Mouse (Mus musculus): ENCODE data around the gene Zcchc9.

Gene Zcchc9

DNA sequence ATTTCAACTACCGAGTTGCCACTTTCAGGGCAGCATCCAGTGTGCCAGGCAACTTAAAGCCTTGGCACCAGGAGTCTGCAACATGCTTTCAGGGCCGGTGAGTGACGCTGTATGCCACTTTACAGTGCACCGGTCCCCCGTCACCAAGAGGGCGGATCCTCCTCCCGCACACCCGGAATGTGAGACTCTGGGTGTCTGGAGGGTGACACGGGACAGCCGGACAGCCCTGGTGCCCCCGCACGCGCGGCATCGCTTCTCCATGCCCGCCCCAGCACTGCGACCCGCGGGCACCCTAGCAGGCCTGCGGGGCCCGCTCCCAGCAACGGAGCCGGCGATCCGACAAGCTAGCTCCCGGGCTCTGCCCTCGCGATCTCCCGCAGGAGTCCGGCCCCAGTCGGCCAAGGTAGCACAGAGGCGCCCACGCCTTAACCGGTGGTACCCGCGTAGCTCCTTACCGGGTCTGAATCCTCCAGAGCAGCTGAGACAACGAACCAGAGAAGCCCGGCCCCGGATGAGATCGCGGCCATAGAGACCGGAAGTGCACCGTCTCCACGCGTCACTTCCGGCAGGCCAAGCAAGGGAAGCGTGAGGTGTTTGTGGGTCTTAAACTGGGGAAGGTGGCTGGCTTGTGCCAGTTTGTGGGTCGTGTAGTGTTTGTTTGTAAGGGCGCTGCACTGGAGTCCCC is at the start of gene Zcchc9:
Zcchc9 (minus strand) TSS at position 551 of the 685 bp plus-strand sequence.
- in situ Hi-C loops (cut with MboI, MseI): loop anchor here in 1 of 2 experiments (5.0 kb wide), 1 partner anchor 55 kb away; no protein-coding TSS in a partner anchor

DNA sequence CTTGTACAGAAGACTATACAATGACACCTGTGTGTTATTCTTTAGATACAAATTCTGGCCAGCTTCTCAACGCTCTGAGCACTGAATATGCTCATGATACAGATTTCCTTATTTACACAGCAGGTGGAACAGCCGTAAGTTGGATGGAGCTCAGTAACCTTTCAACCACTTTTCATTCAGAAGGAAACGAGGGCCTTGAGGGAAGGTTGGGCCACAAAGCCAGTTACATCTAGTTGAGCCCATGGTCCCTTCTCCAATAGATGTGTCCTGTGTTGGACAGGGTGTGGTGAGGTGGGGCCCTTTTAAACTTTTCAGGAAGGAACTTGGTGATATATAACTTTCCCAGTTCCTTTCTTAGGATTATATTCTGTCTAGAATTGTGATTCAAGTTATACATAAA is 46.9 kb upstream of the Zcchc9 start:
- in situ Hi-C loops (cut with MboI, MseI): no loop called here

DNA sequence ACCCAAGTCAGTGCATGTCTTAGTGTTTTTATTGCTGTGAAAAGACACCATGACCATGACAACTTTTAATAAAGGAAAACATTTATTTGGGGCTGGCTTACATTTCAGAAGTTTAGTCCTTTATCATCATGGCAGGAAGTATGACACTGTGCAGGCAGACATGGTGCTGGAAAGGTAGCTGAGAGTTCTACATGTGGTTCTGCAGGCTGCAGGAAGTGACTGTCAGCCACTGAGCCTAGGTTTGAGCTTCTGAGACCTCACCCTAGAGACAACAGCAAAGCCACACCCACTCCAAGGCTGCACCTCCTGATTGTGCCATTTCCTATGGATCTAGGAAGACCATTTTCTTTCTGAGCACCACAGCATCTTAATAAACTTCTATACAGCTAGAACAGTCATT is 20.4 kb upstream of the Zcchc9 start:
- in situ Hi-C loops (cut with MboI, MseI): no loop called here

GRCm38 (mm10) chr13:91826066-91826465 is 18.6 kb upstream of the Zcchc9 start:
- in situ Hi-C loops (cut with MboI, MseI): no loop called here

DNA sequence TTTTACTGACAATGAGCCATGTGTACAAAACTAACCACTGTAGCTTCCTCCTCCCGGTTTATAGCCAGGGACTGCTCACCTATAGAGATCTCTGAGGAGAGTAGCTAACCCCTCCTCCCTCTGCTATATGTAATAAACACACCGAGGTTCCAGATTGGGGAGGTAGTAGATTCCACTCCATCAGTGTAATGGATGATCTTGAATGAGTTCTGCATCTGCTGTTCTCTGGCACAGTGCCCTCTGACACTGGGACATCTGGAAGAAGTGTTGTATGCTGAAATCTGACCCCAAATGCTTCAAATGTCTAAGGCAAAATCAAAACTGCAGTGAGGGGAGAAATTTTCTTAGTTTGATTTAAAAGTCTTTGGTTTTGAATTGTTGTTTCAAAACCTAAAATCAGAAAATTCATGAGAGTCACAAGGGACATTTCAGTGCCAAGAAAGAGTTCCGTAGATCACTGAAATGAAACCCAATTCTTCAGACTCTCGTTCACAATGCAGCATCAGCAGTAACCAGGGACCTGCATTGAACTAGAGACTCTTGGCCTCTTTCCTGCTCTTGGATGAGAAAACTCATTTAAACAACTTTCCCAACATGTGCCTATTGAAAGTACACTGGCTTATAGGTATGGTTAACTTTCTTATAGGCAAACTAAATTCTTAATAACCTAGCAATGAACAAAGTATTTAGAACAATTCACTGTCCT is 17.5 kb upstream of the Zcchc9 start:
- in situ Hi-C loops (cut with MboI, MseI): no loop called here

DNA sequence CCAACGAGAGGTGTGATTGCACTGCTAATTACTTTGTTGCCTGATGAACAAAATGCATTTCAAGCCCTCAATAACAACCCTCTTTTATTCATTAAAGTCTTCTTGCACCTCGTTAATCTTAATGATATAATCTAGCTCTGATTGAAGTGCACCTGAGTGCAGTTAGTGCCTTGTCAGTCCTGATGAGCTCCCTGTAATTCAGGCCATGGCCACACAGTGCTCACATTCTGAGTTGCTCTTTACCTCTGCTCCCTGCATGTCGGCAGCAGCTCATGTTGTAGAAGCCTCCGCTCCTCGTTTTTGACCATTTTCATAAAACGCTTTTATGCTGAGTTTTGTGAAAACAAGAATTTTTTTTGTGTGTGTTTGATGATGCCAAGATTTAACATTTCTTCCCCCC is 16.2 kb upstream of the Zcchc9 start:
- in situ Hi-C loops (cut with MboI, MseI): no loop called here

DNA sequence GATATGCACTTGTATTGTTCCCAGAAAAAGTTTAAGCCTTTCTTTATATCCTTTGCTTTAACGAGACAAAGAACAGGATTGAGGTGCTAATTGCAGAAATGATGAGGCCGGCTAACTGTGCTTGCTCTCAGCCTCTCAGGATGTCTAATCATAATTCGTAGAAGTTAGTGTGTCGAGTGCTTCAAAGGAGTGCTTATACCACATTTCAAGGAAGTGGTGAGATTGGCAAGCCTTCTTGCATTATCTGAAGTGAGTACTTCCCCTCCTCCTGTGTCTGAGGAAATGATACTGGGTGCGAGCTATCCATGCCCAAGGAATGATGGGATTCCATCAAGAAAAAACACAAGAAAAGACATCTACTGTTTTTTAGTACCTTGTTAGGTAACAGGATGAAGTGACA is 7.2 kb upstream of the Zcchc9 start:
- in situ Hi-C loops (cut with MboI, MseI): no loop called here

- in situ Hi-C loops (cut with MboI, MseI): loop anchor here in 1 of 2 experiments (5.0 kb wide), 1 partner anchor 53 kb away; no protein-coding TSS in a partner anchor
Observed at GRCm38 (mm10) chr13:91809476-91809875, 2.0 kb upstream of the Zcchc9 start.

DNA sequence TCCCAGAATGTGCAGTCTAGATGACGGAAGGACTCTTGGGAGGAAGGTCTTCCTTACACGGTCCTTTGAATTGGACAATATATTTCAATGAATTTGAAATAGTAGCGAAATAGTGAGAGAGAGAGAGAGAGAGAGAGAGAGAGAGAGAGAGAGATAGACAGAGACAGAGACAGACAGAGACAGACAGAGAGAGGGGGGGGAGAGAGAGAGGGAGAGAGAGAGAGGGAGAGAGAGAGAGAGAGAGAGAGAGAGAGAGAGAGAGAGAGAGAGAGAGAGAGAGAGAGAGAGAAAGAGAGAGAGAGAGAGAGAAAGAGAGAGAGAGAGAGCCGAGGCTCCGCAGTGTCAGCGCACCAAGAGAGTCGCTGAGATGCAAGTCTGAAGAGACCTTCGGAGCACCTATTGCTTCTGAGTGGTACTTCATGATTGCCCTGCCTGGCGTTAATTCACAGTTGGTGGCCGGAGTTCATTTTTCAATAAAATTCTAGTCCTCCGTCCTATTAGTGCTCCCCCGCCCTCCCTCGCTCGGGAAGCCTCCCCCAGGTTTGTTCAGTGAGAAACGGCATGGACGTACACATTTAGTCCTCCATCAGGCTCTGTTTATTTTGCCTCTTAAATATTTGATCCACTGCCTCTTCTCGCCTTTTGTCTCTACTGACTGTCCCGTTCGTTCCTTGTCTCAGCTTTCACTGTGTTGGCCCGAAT is 520 bp upstream of the Zcchc9 start:
- in situ Hi-C loops (cut with MboI, MseI): loop anchor here in 1 of 2 experiments (5.0 kb wide), 1 partner anchor 54 kb away; no protein-coding TSS in a partner anchor

DNA sequence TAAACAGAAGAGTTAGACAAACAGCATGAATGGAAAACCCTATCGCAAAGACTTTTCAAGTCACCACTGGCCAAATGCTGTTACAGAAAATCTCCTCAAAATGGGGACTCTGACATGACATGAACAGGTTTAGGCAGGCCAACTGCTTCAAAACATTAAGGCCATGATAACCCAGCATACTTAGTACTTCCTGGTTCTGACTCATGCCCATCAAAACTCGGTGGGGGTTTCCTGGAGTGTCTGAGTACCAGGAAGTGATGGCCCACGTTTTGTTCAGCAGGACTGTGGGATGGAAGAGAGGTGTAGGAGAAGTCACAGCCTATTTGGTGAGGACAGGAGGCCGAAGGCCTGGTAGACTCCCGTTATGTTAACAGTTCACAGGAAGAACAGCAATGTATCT is 5.8 kb downstream of the Zcchc9 start:
- in situ Hi-C loops (cut with MboI, MseI): no loop called here

GRCm38 (mm10) chr13:91797442-91797841 is 10.1 kb downstream of the Zcchc9 start:
- in situ Hi-C loops (cut with MboI, MseI): loop anchor here in 1 of 2 experiments (25.0 kb wide), 1 partner anchor 1710 kb away; the partner anchor contains the start of genes Tmem167 and Xrcc4

DNA sequence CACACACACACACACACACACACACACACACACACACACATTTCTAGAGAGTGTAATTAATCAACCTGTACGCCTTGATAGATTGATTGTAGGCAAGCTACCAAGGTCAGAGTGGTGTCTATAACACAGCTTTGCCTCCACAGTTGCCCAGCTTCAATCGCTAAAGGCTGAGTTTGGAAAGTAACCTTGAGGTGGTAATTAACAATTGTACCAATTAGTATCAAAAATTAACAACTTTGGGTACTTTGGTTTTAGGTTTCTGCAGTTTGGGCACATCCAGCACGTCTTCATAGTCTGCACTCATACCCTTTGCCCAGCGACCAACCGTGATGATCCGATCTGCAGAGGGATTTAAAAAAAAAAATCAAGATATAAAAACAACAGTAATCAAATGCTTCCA is 10.6 kb downstream of the Zcchc9 start:
- in situ Hi-C loops (cut with MboI, MseI): loop anchor here in 1 of 2 experiments (25.0 kb wide), 1 partner anchor 1710 kb away; the partner anchor contains the start of genes Tmem167 and Xrcc4

DNA sequence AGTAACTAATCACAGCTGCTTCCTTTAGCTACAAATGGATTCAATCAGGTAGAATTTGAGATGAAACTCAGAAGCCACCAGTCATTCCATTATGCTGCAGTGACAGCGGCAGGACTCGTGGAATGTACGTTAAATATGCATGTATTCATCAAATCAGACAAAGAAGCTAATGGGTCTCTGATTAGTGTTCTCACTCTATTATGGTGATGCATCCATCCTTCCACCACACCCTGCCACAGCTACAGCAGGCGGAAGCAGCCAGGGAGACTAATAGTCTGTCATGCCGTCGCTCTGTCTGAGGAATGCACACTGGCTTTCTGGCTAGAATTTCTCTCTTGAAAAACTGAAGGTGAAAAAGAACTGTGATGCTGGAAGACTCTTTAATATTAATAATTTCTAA is 11.5 kb downstream of the Zcchc9 start:
- in situ Hi-C loops (cut with MboI, MseI): loop anchor here in 1 of 2 experiments (25.0 kb wide), 1 partner anchor 1709 kb away; the partner anchor contains the start of genes Tmem167 and Xrcc4

- in situ Hi-C loops (cut with MboI, MseI): loop anchor here in 1 of 2 experiments (25.0 kb wide), 1 partner anchor 1708 kb away; the partner anchor contains the start of genes Tmem167 and Xrcc4
Observed at GRCm38 (mm10) chr13:91795593-91795992, 11.9 kb downstream of the Zcchc9 start.

- in situ Hi-C loops (cut with MboI, MseI): loop anchor here in 1 of 2 experiments (25.0 kb wide), 1 partner anchor 1708 kb away; the partner anchor contains the start of genes Tmem167 and Xrcc4
Observed at GRCm38 (mm10) chr13:91794926-91795436, 12.5 kb downstream of the Zcchc9 start.

- in situ Hi-C loops (cut with MboI, MseI): loop anchor here in 1 of 2 experiments (25.0 kb wide), 1 partner anchor 1705 kb away; the partner anchor contains the start of genes Tmem167 and Xrcc4
Observed at GRCm38 (mm10) chr13:91792035-91792434, 15.5 kb downstream of the Zcchc9 start.

- in situ Hi-C loops (cut with MboI, MseI): loop anchor here in 1 of 2 experiments (25.0 kb wide), 1 partner anchor 1693 kb away; the partner anchor contains the start of genes Tmem167 and Xrcc4
Observed at GRCm38 (mm10) chr13:91779892-91780291, 27.6 kb downstream of the Zcchc9 start.

GRCm38 (mm10) chr13:91778092-91778491 is 29.4 kb downstream of the Zcchc9 start:
- in situ Hi-C loops (cut with MboI, MseI): loop anchor here in 1 of 2 experiments (25.0 kb wide), 1 partner anchor 1691 kb away; the partner anchor contains the start of genes Tmem167 and Xrcc4

- in situ Hi-C loops (cut with MboI, MseI): no loop called here
Observed at GRCm38 (mm10) chr13:91768683-91769651, 38.5 kb downstream of the Zcchc9 start.

DNA sequence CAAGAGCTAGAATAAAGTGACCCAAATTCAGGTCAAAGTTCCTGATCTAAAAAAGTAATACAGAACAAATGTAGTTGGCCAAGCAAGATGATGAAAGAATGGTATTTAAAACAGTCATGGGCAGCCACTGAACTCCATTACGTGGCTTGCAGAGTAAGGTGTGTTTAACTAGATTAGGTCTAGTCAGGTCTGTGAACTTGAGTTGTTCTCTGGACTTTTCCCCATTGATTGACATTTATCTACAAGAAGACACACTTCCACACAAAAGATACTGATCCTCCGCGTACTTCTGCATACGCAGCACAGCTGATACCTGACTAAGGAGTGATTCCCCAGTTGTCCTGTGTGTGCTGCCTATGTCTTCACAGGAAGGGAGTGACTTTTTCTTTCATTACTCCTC is 41.9 kb downstream of the Zcchc9 start:
- in situ Hi-C loops (cut with MboI, MseI): no loop called here

Measured in T-helper 17 cell (primary cell).